Mouse (Mus musculus): ENCODE measurements at regions not wholly inside any gene's neighbourhood (a gene's known extent, or its start where the extent isn't known, plus 50 kb on each side); places are given as distances from the start of the nearest gene placed in this dataset.

- no peak for DNase-seq (ENCODE audit: low spot score)
Measured at GRCm38 (mm10) chr15:36719241-36719640, 288.3 kb downstream of the Zfp706 start.

- DNase-seq (ENCODE audit: low spot score): no peak
Measured at GRCm38 (mm10) chr15:36717835-36718234, 289.7 kb downstream of the Zfp706 start.

GRCm38 (mm10) chr15:36716686-36717038, 290.9 kb downstream of the Zfp706 start:
- DNase-seq (ENCODE audit: low spot score): no peak

- DNase-seq (ENCODE audit: low spot score): peak; percentile 89
Measured at GRCm38 (mm10) chr15:36715745-36716685, 291.6 kb downstream of the Zfp706 start.

GRCm38 (mm10) chr15:36715159-36715558, 292.4 kb downstream of the Zfp706 start:
- no peak for DNase-seq (ENCODE audit: low spot score)

GRCm38 (mm10) chr15:36709788-36710187, 297.8 kb downstream of the Zfp706 start:
- DNase-seq (ENCODE audit: low spot score): no peak

GRCm38 (mm10) chr15:36708471-36708870, 299.1 kb downstream of the Zfp706 start:
- DNase-seq (ENCODE audit: low spot score): peak; percentile 72

GRCm38 (mm10) chr15:36705990-36706389, 301.6 kb downstream of the Zfp706 start:
- no peak for DNase-seq (ENCODE audit: low spot score)

GRCm38 (mm10) chr15:36705391-36705790, 302.2 kb downstream of the Zfp706 start:
- DNase-seq (ENCODE audit: low spot score): no peak

GRCm38 (mm10) chr15:36701846-36702245, 305.7 kb downstream of the Zfp706 start:
- no peak for DNase-seq (ENCODE audit: low spot score)

- no peak for DNase-seq (ENCODE audit: low spot score)
Measured at GRCm38 (mm10) chr15:36700196-36700595, 307.4 kb downstream of the Zfp706 start.

- peak; percentile 42 for DNase-seq (ENCODE audit: low spot score)
Measured at GRCm38 (mm10) chr15:36695199-36696129, 312.1 kb downstream of the Zfp706 start.

- no peak for DNase-seq (ENCODE audit: low spot score)
Measured at GRCm38 (mm10) chr15:36691002-36691652, 316.4 kb downstream of the Zfp706 start.

- DNase-seq (ENCODE audit: low spot score): no peak
Measured at GRCm38 (mm10) chr15:36689881-36690280, 317.7 kb downstream of the Zfp706 start.

- DNase-seq (ENCODE audit: low spot score): no peak
Measured at GRCm38 (mm10) chr15:36689301-36689700, 318.3 kb downstream of the Zfp706 start.

- no peak for DNase-seq (ENCODE audit: low spot score)
Measured at GRCm38 (mm10) chr15:36688051-36688754, 319.4 kb downstream of the Zfp706 start.

- no peak for DNase-seq (ENCODE audit: low spot score)
Measured at GRCm38 (mm10) chr15:36684684-36685083, 322.9 kb downstream of the Zfp706 start.

- DNase-seq (ENCODE audit: low spot score): no peak
Measured at GRCm38 (mm10) chr15:36682832-36683231, 324.7 kb downstream of the Zfp706 start.

- DNase-seq (ENCODE audit: low spot score): no peak
Measured at GRCm38 (mm10) chr15:36682159-36682558, 325.4 kb downstream of the Zfp706 start.

GRCm38 (mm10) chr15:36680361-36681140, 327.0 kb downstream of the Zfp706 start:
- DNase-seq (ENCODE audit: low spot score): no peak
